Mouse (Mus musculus) Muller cell, postnatal 12 days (primary cell): ENCODE data around the gene Spcs2.
A peak's percentile ranks its signal among the peaks of the same experiment; 100 is the strongest.

ENCODE experiments used
- DNase-seq: peaks from one replicate; pipeline ENCODE4 v3.0.0-alpha.2; 2015; ENCODE audit errors: inconsistent ontology term

The Spcs2 gene

DNA sequence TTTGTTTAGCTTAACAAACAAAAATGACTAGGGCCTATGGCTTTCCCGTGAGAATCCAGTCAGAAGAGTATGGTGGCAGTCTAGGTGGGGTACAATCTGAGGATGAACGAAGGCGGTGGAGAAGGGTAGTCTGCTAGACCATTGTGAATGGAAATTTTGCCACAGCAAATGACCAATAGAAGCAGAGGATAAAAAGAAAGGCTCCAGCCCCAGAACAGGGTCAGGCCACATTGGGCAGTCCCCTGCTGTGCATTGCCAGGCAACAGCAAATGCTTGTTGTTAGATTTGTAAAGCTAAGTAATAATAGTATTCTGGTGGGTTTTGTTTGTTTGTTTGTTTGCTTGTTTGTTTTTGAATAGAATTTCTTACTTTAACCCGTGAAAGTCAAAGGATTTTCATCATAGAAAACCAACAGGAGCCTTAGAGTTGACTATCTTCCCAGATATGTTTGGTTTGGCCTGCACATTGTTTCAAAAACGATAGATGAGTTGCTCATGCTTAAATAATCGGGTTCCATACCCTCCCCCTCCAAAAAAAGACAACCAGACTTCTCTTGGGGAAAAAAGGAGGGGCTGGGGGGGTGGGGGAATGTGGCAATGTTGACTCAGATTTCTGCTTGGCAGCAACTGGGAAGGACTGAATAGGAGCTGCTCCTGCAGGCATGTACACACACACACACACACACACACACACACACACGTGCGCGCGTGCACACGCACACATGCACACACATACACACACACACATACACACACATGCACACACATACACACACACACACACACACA lies 1.2 kb upstream of the Spcs2 start:
- peak; percentile 79 for DNase-seq

- peak; percentile 98 for DNase-seq
Measured at GRCm38 (mm10) chr7:99858813-99859585, 4.3 kb downstream of the Spcs2 start, which contains the start of gene Xrra1. Gene Xrra1, plus strand, starts transcription at chr7:99859116.

- no peak for DNase-seq
Measured at GRCm38 (mm10) chr7:99858175-99858812, 5.0 kb downstream of the Spcs2 start.

GRCm38 (mm10) chr7:99856266-99856861 lies 6.9 kb downstream of the Spcs2 start:
- DNase-seq = no peak

DNA sequence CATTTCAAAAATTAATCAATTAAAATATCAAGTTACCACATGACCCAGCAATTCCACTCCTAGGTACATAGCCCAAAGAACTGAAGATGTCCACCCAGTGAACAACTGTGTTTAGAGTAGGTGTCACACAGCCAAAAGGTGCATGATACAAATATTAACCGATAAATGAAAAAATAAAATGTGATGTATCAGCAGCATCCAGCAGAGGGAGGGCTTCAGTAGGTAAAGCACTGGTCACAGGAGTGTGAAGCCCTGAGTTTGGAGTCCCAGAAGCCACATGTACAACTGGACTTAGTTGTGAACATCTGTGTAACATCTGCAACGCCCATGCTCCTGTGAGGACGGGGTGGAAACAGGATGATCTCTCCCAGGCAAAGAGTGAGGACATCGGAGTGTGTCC lies 9.0 kb downstream of the Spcs2 start:
- DNase-seq = no peak

DNA sequence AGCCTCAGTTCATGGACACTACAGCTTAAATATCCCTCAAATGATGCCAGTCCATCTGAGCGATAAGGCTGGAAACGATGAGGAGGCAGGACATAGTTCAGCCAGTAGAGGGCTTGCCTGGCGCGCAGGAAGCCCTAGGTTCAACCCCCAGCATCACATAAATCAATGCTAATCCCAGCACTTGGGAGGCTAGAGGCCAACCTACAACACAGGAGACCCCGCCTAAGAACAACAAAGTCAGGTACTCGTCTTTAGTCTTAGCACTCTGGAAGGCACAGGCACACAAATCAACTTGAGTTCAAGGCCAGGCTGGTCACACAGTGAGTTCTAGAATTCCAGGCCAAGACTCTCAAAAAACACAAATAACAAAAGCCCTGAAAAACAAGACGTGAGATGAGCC lies 9.9 kb downstream of the Spcs2 start:
- DNase-seq = no peak

GRCm38 (mm10) chr7:99851618-99852017 lies 11.6 kb downstream of the Spcs2 start:
- DNase-seq = no peak

DNA sequence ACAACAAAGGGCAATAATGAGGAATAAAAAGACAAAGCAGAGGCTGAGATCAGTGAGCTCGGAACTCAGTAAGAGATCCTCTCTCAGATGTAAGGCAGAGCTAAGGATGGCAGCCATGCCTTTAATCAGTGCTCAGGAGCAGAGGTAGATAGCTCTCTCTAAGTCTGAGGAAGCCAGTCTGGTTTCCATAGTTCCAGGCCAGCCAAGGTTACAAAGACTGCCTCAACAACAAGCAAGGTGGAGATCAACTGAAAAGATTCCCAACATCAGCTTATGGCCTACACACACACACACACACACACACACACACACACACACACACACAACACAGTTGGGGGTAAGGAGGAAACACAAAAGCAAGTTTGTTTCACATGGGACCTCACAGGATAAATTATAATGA lies 12.1 kb downstream of the Spcs2 start:
- DNase-seq = no peak

GRCm38 (mm10) chr7:99850534-99850933 lies 12.7 kb downstream of the Spcs2 start:
- DNase-seq = no peak

DNA sequence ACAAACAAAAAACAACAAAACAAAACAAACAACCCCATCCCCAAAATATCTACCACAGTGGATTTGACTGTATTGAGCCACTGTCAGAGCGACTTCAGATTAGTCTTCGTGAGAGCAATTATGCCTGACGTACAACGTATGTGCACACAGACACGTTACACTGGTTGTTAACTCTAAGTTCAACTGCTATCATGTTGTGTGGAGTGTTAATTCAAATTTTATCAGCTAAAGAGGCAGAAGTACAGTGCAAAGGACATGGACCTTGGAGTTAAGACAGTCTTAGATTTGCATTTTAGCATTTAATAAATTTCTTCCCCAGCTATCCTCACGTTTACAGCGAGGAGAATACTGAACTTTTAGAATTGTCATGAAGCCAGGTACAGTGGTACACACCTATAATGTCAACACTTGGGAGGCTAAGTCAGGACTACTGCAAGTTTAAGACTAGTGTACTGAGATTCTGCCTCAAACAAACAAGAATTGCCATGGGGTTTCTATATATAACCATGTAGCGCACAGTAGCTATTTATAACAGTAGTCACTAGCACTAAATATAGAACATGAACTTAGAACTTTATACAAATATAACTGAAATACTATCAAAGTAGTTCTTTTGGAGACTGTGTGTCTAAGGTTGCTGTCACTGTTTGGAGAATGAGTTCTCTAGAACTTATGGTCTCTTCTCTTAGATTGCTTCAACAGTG lies 17.6 kb downstream of the Spcs2 start:
- no peak for DNase-seq

DNA sequence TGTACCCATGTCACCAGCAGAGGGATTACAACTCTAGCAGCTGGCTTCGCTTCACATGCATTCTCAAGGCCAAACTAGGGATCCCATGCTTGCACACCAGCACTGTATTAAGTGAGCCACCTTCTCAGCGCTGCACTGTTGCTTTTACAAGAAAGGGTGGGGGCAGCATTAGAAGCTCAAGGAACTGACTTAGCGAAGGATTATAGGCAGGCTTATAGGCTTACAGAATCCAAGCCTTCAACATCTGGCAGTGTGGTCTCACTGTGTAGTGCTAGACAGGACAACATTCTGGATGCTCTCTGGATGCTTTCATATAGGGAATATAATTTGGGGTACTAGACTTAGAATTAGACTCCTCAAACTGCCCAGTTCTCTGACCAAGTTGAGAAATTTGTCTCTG lies 25.0 kb downstream of the Spcs2 start:
- DNase-seq = no peak

- no peak for DNase-seq
Measured at GRCm38 (mm10) chr7:99837358-99838071, 25.7 kb downstream of the Spcs2 start.

GRCm38 (mm10) chr7:99836781-99837180 lies 26.5 kb downstream of the Spcs2 start:
- no peak for DNase-seq

DNA sequence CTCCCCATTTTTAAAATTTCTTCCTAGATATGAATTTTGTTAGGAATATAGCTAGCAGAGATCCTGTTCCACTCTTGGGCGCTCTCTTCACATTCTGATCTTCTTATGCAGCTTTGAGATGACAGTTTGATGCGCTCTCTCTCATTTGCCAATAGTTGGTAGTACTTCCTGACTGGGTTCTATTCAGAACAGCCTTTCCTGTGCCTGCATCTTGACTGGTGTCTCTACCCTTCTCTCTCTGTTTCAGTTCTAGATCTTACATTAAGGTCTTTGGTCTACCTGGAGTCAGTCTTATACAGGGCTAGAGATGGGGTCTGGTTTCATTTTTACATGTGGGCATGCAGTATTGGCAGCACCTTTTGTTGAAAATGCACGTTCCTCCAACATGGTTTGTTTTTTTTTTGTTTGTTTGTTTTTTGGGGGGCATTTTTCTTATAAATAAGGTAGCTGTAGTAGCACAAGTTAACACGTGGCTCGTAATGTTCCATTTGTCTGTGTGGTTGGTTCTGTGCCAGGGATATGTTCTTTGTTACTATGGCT lies 28.9 kb downstream of the Spcs2 start:
- DNase-seq = no peak

GRCm38 (mm10) chr7:99833846-99834222 lies 29.4 kb downstream of the Spcs2 start:
- DNase-seq = no peak

DNA sequence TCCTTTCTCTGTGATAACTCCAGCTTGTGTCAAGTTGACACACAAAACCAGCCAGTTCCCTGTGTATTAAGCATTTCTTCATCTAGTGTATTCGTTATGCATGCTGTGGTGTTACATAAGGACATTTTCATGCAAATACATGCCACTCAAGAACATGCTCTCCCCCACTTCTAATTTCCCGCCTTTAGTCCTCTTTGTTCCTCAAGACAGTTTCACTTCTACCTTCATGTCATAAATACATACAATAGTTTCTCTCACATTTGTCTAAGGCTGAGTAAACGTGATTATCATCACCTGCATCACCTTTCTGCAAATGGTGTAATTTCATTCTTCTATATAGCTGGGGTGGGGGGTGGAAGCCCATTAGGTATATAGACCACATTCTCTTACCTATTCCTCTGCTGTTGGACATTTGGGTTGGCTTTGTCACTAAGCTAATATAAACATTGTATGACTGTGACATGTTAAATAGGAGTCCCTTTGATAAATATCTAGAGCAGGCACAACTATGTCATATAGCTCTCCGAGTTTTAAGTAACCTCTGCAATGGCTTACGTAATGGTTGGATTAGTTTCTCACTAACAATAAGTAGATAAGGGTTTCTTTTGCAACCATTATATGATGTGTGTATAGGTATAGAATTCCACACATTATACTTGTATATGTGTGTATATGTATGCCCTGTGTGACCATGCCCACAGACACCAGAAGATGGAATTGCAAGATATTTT lies 30.0 kb downstream of the Spcs2 start:
- DNase-seq = no peak

GRCm38 (mm10) chr7:99828083-99828570 lies 35.1 kb downstream of the Spcs2 start, which contains the start of gene Neu3:
Gene Neu3, minus strand, starts transcription at chr7:99828417.
- DNase-seq = peak; percentile 97

DNA sequence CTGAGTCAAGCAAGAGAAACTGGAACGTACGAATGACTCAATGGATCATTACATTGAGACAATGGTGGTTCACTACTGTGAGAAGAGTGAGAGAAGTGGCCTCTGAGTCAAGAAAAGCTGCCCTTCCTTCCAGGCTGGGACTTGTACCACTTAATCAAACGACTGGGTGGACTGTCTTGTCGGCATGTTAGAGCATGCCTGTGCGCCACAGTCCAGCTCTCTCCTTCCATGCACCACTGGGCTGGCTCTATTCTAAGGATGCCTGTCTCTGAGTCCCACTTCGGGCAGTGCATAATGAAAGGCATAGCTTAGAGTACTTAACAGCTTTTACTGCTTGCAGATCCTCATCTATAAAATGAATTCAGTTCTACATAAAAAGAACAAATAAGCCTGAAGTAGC lies 37.2 kb downstream of the Spcs2 start:
- DNase-seq = peak; percentile 10

- DNase-seq = no peak
Measured at GRCm38 (mm10) chr7:99825511-99825910, 37.8 kb downstream of the Spcs2 start.
